Mouse (Mus musculus): ENCODE data around the gene Casz1.

Gene Casz1

DNA sequence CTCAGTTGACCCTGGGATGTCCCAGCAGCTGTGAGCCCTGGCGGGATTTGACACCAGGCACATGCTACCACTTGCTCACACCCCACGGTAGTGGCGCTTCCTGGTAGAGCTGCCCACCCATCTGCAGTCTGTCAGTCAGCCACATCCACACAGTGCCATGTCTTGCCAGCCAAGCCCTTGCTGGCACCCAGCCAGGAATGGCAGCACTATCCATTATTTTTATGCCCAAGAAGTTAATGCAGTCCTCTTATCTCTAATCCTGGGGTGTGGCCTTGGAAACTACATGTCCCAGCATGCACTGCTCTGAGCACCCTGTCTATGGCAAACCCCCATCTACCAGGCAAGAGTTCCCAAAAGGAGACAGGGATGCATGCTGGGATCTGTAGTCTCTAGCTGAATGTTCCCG is 141.2 kb downstream of the Casz1 start:
- DNase-seq = no peak

DNA sequence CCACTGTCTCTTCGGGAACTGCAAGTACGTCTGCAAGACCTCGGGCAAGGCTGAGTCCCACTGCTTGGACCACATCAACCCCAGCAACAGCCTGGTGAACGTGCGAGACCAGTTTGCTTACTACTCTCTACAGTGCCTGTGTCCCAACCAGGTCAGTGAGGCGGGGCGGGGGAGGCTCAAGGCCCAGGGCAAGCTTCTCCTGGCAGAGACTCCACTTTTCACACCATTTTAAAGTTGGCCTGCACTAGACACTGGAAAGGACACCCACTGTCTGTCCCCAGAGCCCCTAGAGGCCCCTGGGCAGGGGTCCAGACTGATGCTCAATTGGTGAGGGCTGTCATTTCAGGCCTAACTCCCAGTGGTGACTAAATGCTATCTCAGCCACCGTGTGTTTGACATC is 141.8 kb downstream of the Casz1 start:
- no peak for DNase-seq

DNA sequence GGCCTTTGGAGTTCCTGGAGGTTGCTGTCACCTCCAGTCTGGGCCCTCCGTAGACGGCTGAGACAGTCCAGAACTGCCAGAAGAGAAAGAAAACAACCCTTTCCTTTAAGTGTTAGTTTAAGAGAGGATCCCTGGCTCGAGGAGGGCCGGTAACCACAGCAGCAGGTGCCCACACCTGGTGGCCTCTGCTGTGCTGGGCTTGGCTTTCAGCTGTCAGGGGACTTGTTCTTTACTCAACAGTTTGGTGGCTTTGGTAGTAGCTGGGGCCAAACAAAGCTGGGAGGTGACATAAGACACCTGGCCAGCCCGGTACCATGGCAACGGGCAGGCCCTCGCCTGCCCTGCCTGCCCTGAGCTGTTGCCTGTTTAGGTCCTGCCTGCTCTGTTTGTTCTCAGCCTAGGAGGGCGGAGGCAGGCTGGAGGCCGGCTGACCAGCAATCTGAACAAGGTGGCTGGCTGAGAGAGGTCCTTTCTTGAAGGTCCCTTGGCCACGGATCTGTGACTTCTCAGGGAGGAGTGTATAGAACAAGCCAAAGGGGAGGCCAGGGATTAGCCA is 143.7 kb downstream of the Casz1 start:
- peak; percentile 61 for DNase-seq

DNA sequence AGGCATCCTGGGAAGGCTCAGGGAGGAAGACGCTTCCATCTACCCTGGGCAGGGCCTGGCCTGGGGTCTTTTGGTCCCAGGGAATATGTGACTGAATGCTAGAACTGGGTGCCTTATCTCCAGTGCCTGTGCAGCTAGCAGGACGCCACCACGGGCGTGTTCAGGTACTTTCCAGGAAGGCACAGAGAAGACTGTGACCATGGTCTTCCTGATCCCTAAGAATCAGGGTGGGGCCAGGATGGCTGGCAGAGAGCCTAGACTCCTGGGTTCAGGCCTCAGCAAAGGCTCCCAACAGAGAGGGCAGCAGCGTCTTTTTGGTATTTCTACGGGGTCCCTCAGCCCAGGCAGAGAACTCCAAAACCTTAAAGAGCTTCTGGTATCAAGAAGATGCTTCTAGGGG is 146.3 kb downstream of the Casz1 start:
- DNase-seq = no peak

DNA sequence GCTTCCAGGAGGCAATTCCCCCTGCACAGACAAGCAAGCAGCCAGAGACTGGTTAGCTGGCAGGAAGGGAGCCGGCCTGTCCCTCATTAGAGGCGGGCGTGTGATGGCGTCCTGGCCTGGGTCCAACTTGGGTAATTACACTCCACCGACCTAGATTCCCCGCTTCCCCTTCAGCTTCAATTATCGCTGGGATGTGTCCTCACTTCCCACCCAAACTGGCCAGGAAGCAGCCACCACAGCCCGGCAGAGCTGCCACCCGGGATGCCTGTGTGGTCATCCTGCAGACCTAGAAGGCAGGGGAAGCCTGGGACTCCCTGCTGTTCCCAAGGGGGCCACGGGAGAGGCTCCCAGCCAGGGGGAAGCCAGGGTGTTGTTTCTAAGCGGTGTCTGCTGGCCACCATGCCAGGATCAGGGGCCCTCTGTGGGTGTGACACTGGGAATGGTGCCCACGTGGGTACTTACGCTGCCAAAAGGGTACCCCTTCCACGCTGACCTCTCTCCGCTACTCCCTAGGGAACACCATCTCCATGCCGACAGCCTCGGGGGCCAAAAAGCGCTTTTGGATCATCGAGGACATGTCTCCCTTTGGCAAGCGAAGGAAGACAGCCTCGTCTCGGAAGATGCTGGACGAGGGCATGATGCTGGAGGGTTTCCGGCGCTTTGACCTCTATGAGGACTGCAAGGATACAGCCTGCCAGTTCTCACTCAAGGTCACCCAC is 146.9 kb downstream of the Casz1 start:
- DNase-seq = peak; percentile 40

DNA sequence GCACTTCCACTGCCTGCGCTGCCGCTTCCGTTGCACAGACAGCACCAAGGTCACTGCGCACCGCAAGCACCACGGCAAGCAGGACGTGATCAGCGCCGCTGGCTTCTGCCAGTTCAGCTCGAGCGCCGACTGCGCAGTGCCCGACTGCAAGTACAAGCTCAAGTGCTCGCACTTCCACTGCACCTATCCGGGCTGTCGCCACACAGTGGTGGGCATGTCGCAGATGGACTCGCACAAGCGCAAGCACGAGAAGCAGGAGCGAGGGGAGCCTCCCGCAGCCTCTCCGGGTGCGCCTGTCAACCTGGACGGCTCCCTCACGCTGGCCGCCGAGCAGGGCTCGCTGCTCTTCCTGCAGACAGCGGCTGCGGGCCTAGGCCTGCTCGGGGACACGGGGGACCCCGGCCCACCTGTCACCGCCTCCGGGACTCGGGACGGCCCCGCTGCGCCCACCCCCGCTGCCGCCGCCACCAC is 147.6 kb downstream of the Casz1 start:
- no peak for DNase-seq

DNA sequence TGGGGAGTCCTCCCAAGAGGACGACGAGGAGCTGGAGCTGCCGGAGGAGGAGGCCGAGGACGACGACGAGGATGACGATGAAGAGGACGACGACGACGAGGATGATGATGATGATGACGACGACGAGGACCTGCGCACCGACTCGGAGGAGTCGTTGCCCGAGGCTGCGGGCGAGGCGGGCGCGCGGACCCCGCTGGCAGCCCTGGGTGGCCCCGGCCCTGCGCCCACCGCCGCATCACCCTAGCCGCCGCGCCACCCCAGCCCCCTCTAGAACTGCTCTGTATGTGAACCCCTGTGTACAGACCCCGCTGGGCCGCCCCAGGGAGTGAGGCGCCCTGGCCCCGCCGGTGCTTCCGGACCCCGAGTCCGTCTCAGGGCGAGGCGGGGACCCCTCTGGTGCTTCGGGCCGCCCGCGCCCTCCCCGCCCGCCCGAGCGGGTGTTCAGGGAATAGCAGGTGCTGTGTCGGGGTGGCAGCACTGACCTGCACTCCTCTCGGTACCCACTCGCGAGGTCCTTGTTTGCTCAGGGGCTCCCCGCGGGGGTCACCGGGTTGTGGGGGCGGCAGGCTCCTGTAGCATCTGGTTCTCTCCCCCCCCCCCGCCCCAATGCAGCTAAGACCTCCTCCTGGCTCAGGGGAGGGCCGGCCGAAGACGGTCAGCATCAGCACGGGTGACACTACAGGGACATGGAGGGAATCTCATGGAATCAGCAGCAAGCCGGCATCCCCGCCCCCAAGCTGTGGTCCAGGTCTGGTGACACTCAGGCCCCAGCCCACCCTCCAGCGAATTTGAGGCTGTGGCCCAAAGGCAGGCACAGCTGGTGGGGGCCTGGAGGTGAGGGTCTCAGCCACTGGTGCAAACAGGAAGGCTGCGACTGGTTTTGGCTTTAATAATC is 148.3 kb downstream of the Casz1 start:
- no peak for DNase-seq

DNA sequence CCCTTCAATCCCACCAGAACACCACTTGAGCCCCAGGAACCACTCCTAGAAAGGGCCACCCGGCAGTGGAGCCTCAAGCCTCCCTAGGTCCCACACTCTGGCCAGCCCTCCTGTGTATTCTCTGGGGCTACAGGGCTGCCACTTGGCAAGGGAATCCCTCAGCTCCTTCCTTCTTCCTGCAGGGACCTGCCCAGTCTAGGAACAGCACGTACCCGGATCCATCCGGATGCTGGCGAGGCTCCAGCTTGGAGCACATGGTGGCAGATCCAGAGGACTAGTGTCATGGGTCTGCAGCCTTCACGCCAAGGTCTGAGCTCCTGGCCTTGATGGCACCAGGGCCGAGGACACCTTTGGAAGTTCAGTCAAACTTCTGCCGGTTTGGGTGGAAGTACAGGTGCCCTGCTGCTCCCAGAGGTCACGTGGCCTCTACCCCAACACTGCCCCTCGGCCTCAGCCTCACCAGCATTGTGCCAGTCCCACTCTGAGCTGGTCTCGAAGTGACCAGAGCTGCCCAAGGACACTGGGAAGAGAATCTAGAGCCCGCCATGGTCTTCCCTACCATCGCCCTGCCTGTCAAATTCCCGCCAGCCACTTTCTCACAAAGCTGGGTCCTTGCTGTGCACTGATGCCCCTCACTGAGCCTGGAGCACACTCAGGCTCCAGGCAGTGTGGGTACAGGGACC is 151.0 kb downstream of the Casz1 start:
- peak; percentile 79 for DNase-seq

DNA sequence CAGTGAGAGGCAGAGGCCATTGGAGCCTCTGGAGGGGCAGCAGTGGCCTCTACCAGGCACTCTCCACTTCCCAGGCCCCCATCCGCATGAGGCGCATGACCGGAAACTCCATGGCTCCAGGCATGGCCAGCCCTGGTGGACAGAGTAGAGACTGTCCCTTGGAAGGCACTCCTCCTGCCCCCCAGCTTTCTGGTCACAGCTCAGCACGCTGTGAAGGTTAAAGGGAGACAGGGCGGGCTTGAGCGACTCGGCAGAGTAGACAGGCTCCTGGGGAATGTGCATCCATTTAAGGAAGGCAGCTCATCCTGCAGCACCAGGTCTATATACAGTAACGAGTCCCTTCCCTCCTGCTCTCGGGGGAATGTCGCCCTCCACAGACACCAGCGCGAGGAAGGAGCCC is 155.8 kb downstream of the Casz1 start:
- DNase-seq = peak; percentile 67

DNA sequence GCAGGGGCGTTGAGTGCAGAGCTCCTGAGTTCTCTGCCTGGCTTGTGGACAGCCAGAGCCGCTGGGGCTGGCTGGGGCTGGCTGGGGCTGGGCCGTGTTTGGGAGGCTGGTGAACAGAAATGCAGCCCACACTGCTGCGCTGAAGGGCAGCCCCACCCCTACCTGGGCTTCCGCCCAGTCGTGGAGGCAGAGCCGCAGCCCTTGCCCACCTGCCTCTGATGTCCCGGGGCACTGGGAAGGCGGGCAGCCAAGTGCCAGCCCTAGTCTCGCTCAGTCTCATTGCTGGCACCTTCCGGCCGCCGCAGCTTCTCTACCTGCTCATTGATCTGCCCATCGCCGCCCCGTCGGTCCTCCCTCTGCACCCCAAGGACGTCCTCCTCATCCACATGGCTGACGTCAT is 156.9 kb downstream of the Casz1 start:
- peak; percentile 34 for DNase-seq

DNA sequence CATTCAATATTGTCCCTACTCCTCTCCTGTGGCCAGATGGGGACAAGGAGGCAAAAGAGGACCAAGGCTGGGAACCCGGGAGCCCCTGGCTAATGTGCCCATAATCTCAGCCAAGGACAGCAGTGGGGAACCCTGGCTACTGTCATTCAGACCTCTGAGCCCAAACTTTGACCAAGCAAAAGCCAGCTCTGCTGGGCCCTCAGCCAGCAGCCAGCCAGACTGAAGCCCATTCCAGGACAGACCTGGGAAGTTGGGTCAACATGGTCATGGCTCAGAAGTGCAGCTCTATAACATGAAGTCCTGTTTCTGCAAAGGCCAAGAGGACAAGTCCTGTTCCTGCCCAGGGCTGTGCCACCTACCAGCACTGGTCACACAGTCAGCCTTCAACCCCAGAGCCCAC is 157.9 kb downstream of the Casz1 start:
- DNase-seq = peak; percentile 61

DNA sequence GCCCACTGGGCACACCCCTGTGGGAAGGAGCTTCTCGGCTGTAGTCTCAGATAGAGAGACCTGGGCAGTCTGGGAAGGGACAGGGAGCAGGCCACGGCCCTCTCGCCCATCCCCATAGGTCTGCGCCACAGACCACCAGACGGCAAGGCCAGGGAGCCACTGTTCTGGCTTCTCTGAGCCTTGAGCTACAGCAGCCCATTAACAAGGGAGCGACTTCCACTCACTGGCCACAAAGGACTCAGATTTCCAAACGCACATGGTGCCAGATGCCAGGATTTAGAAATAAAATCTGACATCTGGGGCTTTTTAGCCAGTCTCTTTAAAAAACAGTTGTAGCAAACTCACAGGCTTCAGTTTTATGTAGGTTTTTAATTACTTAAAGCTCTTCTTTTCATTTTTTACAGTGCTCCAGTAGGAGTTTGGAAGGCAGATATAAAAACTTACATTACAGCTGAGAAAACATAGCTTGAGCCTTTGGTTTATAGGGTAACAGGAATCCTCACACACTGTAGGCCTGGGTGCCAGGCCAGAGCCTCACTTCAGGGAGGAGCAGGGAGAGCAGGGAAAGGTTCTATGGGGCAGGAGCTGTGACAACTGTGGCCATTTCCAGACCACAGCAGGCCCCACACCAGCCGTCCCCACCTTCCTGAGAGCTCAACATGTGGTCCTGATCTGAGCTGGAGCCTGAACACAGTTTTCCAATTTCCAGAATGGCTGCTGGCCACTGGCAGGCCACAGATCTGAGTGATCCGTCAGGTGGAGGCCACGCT is 160.5 kb downstream of the Casz1 start:
- no peak for DNase-seq

DNA sequence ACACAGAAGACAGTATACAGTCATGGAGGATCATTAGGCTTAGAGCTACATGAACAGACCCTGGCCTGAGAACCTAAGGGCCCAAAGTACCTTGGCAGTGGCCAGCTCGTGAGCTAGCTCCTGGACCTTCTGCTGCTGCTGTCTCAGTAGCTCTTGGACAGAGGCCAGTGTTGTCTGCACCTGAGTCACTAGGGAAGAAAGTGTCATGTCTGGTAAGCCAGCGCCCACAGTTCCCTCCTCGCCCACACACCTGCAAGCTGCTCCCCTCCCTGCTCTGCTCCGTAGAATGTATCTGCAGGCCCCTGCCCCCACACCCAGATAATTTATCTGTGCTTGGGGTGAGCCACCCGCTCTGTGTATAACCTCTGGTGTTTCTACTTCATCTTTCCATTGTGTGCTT is 161.9 kb downstream of the Casz1 start:
- DNase-seq = no peak

DNA sequence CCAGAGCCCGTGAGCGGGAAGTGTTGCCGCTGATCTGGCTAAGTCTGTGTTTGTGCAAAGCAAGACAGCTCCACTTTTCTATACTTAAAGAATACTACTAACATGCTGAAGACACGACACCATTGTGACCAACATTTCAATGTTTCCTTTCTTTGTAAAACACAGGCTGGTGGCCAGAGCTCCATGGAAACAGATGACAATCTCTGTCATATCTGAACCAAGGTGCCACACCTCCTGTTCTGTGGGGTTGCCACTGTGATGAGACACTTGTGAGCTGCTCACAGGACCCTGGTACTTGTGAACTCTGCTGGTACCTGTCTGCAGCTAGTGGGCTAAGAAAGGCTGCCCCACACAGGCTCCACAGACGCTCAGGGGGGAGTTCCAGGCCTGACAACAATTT is 164.6 kb downstream of the Casz1 start:
- DNase-seq = no peak

DNA sequence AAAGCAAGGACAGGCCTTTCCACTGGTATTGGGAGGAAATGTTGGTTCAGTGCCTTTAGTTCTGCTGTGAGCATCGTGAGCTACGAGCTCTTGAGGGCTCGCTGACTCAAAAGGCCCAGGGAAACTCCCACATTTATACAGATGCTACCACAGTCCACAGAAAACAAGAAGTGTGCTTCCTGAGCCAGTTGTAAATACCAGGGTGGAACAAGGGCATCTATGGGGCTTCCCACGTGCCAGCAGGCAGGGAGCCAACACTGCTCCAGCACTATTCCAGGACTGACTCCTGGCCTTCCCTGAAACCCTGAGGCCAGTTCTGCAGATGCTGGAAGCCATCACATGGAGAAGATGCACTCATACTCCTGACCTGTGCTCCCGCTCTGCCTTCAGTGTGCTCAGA is 165.4 kb downstream of the Casz1 start:
- peak; percentile 57 for DNase-seq

DNA sequence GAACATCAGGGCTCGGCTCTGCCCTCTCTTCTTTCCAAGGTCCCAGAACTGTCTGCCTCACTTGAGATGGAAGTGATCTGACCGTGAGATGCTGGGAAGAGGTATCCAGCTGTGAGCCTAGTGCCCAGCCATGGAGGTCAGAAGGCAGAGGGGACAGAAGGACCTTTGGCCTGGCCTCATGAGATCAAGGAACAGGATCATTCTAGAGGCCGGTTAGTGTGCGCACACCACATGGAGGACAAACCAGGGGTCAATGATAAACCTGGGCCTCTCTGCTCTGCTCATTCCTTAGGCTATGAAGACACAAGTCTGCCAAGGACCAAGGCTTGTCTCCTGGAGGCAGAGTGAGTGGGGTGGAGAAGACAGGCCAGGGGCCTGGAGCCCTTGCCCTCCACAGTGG is 166.5 kb downstream of the Casz1 start:
- peak; percentile 53 for DNase-seq

DNA sequence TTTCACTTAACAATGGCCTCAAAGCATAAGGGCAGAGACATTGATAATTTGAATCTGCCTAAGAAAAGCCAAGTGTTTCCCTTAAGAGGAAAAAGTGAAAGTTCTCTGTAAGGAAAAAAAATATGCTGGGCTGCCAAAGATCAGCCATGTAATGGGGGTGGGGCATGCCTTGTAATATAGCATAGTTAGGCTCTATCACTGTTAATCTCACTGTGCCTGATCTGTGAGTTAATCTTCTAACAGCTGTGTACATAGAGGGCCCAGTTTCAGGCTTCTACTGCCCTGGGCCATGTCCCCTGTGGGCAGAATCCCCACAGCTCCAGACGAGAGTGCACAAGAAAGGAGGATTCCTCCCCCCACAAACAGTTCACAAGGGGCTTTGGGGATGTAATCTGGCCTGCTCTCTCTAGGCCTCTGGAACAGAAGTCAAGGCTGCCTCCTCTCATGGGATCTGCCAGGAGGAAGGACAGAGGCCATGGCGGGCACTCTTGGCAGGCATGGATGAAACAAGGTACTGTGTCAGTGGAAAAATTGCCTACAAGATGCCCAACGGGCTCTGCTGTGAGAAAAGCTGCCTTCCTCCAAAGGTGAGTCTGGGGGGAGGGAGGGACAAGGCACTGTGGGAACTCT is 167.5 kb downstream of the Casz1 start:
- DNase-seq = no peak

DNA sequence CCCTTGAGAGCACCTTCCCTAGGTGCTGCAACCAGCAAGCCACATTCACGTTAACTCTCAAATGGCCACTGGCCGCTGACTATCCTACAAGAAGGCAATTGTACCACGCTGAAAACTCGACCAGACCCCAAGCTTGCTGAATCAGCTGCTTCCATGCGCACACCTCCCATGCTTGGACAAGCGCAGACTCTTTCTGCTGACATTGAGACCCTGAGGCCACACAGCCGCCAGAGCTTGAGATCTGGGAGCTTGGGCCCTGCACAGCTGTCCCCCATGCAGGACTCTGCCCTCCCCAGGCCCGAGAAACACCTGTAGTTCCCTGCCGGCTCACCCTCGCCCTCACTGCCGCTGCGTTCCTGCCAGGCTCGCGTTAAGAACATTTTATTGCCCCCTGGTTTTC is 168.5 kb downstream of the Casz1 start:
- no peak for DNase-seq

DNA sequence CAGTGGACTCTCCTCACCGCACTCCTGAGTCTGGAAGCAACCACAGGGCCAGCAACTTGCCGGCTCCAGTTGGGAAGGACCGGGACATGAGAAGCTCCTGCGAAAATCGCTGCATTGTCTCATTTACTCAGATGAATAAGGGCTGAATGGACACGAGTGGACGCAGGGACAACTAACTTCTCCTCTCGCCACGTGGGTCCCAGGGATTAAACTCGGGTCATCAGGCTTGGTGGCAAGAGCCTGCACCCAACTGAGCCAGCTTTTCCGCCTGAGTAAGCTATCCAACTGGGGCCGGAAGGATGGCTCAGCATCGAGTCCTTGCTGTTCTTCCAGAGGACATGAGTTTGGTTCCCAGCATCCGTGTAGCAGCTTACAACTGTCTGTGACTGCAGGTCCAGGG is 169.2 kb downstream of the Casz1 start:
- DNase-seq = no peak

DNA sequence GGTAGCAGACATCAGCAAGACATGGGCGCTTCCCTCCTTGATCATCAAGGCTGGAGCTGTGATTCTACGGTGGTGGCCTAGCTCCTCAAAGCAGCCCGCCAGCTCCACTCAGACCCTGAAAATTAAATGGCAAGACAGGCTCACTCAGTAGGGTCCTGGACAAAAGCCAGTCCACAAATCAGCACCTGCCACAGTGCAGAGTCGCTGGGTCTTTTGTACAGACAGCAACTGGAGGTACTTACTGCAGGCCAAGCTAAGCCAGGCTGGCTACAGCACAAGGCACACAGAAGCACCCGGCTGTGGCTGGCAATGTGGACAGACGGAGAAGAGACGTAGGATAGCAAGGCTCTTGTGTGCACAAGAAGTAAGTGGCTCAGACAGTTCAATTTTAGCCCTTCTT is 170.6 kb downstream of the Casz1 start:
- no peak for DNase-seq

DNA sequence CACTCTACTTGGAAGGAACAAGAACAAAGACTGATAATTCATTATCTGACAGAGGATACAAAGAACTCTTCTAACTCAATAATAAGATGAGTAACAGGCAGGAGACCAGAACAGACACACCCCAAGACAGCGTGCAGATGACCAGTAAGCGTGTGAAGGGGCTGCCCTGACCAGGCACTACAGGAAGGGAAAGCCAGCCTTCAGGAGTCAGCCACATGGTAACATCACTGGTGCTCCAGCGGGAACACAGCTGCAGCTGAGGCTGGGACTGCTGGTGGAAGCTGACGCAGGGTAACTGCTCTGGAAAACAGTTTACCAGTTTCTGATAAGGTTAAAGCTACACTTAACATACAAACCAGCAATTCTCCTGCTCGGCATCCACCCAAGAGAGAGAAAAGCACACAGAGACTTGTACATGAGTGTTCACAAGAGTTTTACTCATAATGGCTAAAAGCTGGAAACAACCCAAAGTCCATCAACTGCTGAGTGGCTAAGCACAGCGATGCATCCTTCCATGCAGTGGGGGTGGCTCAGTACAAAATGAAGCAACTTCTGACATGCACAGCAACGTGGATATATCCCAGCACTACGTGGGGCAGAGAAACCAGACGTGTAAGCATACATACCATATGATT is 174.1 kb downstream of the Casz1 start:
- no peak for DNase-seq

DNA sequence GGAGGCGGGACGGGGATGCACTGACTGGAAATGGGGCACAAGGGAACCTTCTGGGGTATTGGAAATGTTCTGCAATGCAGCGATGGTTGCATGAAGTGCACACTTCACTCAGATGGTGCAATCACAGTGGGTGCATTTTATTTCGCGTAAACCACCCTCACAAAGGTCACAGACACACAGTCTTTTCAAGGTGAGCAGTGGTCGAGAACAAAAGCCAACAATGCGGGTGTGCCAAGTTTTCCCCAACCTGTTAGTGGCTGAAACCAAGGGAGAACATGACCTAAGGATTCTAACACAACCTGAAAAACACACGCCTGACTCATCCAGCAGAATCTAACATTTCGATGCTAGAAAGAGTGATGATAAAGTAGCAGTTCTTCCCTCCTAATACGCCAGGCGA is 174.7 kb downstream of the Casz1 start:
- DNase-seq = no peak
